Mouse (Mus musculus) naive thymus-derived CD4-positive, alpha-beta T cell, adult 5 months (primary cell): ENCODE results near the gene 9130213A22Rik. TPM values are rescaled to one million over a fixed set of nuclear protein-coding genes. Genes with fewer than 3 reads are reported as not detected.

Source experiments
- polyA plus RNA-seq: library from polyadenylated mRNA; unstranded; fragments of 100-300 nt; shearing (Covaris generic); gene quantifications from one replicate; pipeline ENCODE4 v1.2.1, GENCODE M21; 2017

9130213A22Rik gene
- not detected for polyA plus RNA-seq

DNA sequence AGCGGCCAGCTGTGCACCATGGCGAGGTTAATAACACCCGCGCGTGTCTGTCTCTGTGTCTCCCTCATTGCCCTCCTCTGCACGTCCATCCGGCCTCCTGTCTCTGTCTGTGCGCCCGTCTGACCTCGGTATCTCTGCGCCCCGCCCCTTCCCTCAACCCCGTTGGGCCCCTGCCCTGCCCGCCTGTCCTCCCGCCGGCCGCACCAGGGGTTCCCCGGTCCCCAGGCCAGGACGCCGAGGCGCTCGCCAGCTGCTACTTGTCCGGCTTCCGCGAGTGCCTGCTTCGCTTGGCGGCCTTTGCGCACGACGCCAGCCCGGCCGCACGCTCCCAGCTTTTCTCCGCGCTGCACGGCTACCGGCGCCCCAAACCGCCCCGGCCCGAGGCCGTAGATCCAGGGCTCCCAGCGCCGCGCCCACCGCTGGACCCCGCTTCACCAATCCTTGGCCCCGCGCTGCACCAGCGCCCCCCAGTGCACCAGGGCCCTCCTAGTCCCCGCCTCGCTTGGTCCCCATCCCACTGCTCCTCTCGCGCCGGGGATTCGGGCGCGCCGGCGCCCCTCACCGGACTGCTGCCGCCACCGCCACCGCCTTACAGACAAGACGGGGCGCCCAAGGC is at the start of gene 9130213A22Rik:
TSS of gene 9130213A22Rik (minus strand) at position 254 of the 616 bp plus-strand sequence.

DNA sequence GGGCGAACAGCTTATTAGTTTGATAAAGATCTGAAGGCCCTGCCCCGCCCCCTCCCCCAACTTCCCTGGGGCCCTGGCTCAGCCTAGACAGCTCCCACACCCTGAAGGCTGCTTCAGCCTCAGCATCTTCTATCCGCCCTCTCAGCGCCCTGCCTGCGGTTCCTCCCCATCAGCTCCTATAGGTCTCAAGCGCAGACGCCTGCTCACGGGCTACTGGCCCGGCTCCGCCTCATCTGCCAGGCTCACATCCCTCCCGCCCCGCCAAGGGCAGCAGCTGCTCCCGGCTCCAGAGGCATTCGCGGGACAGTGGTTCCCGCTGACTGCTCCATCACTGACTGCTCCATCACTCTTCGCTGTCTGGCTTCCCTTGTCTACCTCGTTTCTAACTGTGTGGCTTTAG is 34.4 kb upstream of the 9130213A22Rik start, which contains the start of gene Alox12b:
TSS of gene Alox12b (plus strand) at position 190 of the 400 bp plus-strand sequence.

DNA sequence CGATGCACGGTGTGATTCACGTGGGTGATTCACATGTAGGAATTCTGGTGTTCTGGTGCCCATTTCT is 3.3 kb upstream of the 9130213A22Rik start, which contains the start of gene Aloxe3:
TSS of gene Aloxe3 (plus strand) at position 45 of the 67 bp plus-strand sequence.

DNA sequence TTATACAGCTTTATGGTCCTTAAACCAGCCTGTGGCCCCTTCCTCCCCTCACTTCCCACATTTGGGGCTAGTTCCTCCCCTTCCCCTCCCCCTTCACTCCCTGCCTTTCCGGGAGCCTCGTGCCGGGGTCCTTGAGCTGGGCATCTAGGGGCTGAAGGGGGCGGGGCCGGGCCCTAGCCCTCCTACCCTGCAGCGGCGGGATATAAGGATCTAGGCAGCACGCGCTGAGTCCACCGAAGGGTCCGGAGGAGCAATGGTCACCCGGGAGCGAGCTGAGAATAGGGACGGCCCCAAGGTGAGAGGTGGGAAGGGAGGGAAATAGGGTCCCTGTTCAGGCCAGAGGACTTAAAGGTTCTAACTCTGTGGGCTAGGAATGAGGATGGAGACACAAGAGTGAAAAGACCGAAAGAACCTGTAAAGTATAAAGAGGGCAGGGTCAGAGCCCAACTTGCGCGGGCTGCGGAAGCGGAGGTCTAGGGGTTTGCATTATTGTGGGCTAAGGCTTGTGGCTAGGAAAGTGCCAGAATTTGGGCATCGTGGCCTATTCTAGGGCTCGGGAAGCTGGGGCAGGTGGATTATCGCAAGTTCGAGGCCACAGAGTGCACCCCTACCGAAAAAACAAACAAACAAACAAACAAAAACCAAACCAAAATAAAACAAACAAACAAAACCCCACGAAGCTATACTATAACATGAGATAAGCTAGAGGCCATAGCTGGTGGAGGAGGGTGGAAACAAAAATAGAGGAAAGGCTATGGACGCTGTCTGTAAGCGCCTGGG is 2.0 kb downstream of the 9130213A22Rik start, which contains the start of gene Hes7:
TSS of gene Hes7 (plus strand) at position 184 of the 780 bp plus-strand sequence.

DNA sequence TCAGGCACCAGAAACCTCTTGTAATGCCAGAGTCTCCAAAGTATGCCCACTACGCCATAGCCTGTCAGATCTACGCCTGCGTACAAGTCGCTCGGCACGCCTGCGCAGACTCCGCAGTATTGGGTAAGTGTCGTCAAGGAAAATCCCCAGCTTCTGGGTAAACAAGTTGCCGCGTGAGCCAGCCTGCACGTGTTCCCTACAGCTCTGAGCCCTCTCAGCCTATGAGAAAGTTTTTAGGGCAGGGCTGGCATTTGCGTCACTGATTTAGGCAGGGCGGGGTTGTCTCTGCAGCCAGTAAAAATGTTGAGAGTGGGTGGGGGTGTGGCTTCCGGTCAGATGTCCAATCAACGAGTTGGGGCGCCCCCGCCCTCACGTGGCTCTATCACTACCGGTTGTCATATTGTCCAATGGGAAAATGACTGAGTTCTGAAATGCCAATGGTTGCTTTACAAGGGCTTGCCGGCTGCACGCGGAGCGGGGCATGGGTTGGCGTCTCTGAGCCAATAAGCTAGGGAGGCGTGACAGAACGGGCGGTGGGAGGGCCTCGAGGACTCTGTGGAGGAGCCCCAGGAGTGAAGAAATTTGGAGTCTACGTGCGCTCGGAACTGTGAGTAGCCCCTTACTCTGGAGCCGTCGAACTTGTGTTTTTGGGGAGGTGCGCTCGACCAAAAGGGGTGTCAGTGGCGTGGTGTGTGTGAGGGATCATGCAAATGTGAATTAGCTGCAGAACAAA is 27.5 kb downstream of the 9130213A22Rik start, which contains the start of gene Per1:
TSS of gene Per1 (plus strand) at position 521 of the 733 bp plus-strand sequence.

DNA sequence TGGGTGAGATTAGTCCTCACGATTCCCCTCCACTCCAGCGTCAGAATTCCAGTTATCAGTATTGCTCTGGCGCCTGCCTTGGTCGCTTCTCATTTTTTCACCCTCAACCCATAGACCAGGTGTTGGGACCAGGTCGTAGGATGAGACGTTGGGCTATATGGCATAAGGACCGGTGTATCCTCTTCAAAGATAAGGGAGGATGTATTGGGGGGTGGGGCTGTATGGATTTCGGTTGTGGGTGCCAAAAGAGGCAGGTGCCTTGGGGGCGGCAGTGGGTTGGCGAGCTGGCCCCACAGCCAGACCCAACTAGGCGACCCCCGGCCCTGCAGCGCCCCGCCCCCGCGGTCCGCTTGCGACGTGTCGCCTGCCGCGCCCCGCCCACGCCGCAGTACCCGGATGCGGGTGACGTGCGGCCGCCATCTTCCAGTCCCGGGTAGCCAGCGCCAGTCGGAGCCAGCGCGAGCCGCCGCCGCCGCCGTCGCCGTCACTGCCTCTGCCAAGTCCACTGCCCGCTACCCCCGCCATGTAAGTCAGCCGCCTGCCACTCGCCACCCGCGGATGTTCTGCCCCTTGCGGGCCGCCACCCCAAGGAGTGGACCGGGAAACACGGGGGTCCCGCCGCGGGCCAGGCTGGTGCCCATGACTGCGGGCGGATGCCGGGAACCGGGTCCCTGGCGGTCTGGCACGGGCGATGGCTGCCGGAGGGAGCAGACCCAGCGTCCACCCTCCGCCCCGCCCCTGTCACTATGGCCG is 34.1 kb downstream of the 9130213A22Rik start, which contains the start of gene Vamp2:
TSS of gene Vamp2 (plus strand) at position 388 of the 753 bp plus-strand sequence.

DNA sequence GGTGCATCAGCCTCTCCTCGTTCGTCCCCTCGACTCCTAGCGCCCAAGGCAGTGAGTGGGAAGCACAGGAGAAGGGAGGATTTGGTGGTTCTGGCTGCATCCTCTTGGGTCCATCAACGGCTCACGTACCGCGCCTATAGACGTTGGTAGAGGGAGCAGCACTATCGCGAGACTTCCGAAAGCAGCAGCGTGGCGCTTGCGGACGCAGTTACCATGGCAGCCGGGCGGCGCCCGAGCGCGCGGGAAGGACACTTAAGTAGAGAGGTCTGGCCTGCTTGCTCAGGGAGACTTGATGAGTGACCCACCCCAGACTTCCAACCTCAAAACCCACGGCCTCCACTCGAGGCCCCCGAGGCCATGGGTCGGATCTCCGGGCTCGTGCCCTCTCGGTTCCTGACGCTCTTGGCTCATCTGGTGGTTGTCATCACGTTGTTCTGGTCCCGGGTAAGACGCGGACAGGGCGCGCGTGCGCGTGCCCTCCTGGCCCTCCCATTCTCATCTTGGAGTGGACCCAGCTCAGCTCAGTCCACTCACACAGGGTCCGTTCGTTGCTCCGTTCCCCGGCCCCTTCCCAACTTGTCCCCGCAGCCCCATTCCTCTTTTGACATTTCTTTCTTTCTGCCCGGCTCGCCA is 51.7 kb downstream of the 9130213A22Rik start, which contains the start of gene Tmem107:
TSS of gene Tmem107 (plus strand) at position 217 of the 633 bp plus-strand sequence.

Other genes starting within 250 kb of the 9130213A22Rik start
- gene Rnf222, start 234.0 kb downstream of the 9130213A22Rik start, polyA plus RNA-seq, result not detected
- gene Rpl26, start 221.0 kb downstream of the 9130213A22Rik start, polyA plus RNA-seq, result 1,162 TPM
- 0.32 TPM for gene Odf4, start 195.5 kb downstream of the 9130213A22Rik start, polyA plus RNA-seq
- 0.19 TPM for gene Arhgef15, start 165.1 kb downstream of the 9130213A22Rik start, polyA plus RNA-seq
- gene Slc25a35, start 154.5 kb downstream of the 9130213A22Rik start, polyA plus RNA-seq, result 10.2 TPM
- gene Rangrf, start 147.4 kb downstream of the 9130213A22Rik start, polyA plus RNA-seq, result 10.0 TPM
- 2.6 TPM for gene Pfas, start 114.1 kb downstream of the 9130213A22Rik start, polyA plus RNA-seq
- gene Ctc1, start 106.7 kb downstream of the 9130213A22Rik start, polyA plus RNA-seq, result 22.0 TPM
- gene Aurkb, start 76.9 kb downstream of the 9130213A22Rik start, polyA plus RNA-seq, result 0.25 TPM
- gene Borcs6, start 62.9 kb downstream of the 9130213A22Rik start, polyA plus RNA-seq, result 3.8 TPM
- 4.3 TPM for gene Tmem107, start 51.8 kb downstream of the 9130213A22Rik start, polyA plus RNA-seq
- 265 TPM for gene Vamp2, start 34.1 kb downstream of the 9130213A22Rik start, polyA plus RNA-seq
- 80.9 TPM for gene Per1, start 27.4 kb downstream of the 9130213A22Rik start, polyA plus RNA-seq
- gene Hes7, start 2.2 kb downstream of the 9130213A22Rik start, polyA plus RNA-seq, result not detected
- 0.07 TPM for gene Aloxe3, start 3.3 kb upstream of the 9130213A22Rik start, polyA plus RNA-seq
- gene Alox12b, start 34.4 kb upstream of the 9130213A22Rik start, polyA plus RNA-seq, result not detected
- gene Alox8, start 75.3 kb upstream of the 9130213A22Rik start, polyA plus RNA-seq, result 0.25 TPM
- 0.04 TPM for gene Gucy2e, start 114.4 kb upstream of the 9130213A22Rik start, polyA plus RNA-seq
- 7.7 TPM for gene Cntrob, start 201.2 kb upstream of the 9130213A22Rik start, polyA plus RNA-seq
- gene Trappc1, start 201.4 kb upstream of the 9130213A22Rik start, polyA plus RNA-seq, result 34.1 TPM
- gene Kcnab3, start 203.7 kb upstream of the 9130213A22Rik start, polyA plus RNA-seq, result 1.3 TPM
- gene Rnf227, start 217.9 kb upstream of the 9130213A22Rik start, polyA plus RNA-seq, result 0.82 TPM
- 115 TPM for gene Chd3, start 246.8 kb upstream of the 9130213A22Rik start, polyA plus RNA-seq